Mouse (Mus musculus) lung, embryonic 16.5 days (tissue): ENCODE measurements around the gene Adcy9. TPM values are rescaled to one million over a fixed set of nuclear protein-coding genes. Genes with fewer than 3 reads are reported as not detected.
A peak's percentile ranks its signal among the peaks of the same experiment; 100 is the strongest.

Experiments used
- ATAC-seq: fragments of 200-750 bp; cut with Nextera tagmentation; 2 replicates; pipeline ENCODE4 v1.8.0; 2017; ENCODE audit warnings: low read depth, mild to moderate bottlenecking, moderate library complexity
- H3K27ac ChIP-seq: fragments of 300-500 bp; sonication (generic); 2 replicates; pipeline ENCODE4 v1.5.1; 2014; ENCODE audit warnings: mild to moderate bottlenecking, control low read depth, low read length
- H3K27me3 ChIP-seq: fragments of 300-500 bp; sonication (generic); 2 replicates; pipeline ENCODE4 v1.6.1; 2014; ENCODE audit warnings: low read depth, low read length, mixed read lengths; ENCODE audit not compliant: control insufficient read depth, insufficient read depth
- H3K36me3 ChIP-seq: fragments of 300-500 bp; sonication (generic); 2 replicates; pipeline ENCODE4 v1.6.1; 2014; ENCODE audit warnings: low read length; ENCODE audit not compliant: control insufficient read depth, insufficient read depth
- H3K4me1 ChIP-seq: fragments of 300-500 bp; sonication (generic); replicated peaks from 2 replicates; pipeline ENCODE4 v1.6.1; 2014; ENCODE audit warnings: low read length, mixed read lengths; ENCODE audit not compliant: control insufficient read depth, insufficient read depth
- H3K4me2 ChIP-seq: fragments of 300-500 bp; sonication (generic); 2 replicates; pipeline ENCODE4 v1.6.1; 2014; ENCODE audit warnings: low read depth, low read length, control low read depth
- H3K4me3 ChIP-seq: fragments of 300-500 bp; sonication (generic); 2 replicates; pipeline ENCODE4 v1.5.1; 2014; ENCODE audit warnings: mild to moderate bottlenecking, low read length, control low read depth
- H3K9ac ChIP-seq: fragments of 300-500 bp; sonication (generic); 2 replicates; pipeline ENCODE4 v1.6.1; 2014; ENCODE audit warnings: low read length, control low read depth
- H3K9me3 ChIP-seq: fragments of 300-500 bp; sonication (generic); 2 replicates; pipeline ENCODE4 v1.6.1; 2016; ENCODE audit warnings: low read length; ENCODE audit not compliant: control insufficient read depth
- WGBS: fragments of 180-500 bp; shearing (Covaris S2); extraction: QIAGEN DNeasy Blood & Tissue Kit; methylation state at CpG from one replicate; pipeline ENCODE4 v1.1.7; 2014; 5-methylcytosine and 5-hydroxymethylcytosine counted together
- polyA plus RNA-seq: library from polyadenylated mRNA; unstranded; fragments of >200 nt; fragmentation: Nextera tagmentation; extraction: Ambion mirVana; gene quantifications from 2 replicates; pipeline ENCODE4 v1.2.1, GENCODE M21; 2015

Adcy9 gene
- polyA plus RNA-seq, 1 experiment from 2014 or later = 1.5 TPM

DNA sequence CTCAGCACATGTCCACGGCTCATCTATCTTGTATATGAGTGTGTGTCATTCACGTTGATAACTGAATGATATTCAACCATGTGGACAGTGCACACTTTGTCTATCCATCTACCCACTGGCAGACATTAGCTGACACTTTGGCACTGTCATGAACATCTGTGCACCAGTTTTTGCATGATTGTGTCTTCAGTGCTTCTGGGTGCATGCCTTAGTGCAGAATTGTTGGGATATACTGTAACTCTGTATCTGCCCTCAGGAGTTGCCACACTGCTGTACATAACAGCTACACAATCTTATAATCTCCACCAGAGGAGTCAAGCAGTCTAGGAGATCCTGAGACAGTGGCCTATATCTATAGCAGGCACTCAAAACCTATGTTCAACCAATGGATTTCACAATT is 21.5 kb downstream of the Adcy9 start:
- no peaks in the 10 kb centered on the region for H3K36me3 ChIP-seq
- 65% methylated on average over 2 of the region's 2 CpGs for WGBS

DNA sequence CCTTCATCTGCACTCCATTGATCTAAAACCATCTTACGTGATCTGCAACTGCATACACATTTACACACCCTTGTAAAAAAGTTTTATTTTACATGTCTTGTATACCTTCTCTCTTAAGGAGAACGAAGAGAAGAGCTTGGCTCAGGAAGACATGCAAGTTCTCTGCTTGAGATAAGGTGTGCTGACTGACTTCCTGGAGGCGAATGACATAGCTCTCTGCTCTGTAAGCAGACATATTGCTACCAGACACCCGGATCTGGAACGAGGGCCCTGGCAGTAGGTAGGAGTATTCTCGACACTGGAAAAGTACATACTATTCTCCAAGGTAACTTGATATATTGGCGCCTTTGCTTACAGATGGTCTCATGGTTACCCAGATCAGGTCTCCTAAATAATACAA is 22.7 kb downstream of the Adcy9 start:
- 82% methylated on average over 7 of the region's 7 CpGs for whole genome bisulfite sequencing
- Histone ChIP-seq H3K9ac (no peak overlapping the region), H3K36me3 (no peaks in the 10 kb centered on the region), H3K4me2 (no peak overlapping the region), H3K27me3 (no peaks in the 10 kb centered on the region), H3K4me1 (peaks cover 5% of the 10 kb centered on the region), H3K9me3 (no peaks in the 10 kb centered on the region), H3K27ac (no peak overlapping the region), H3K4me3 (no peak overlapping the region)
- ATAC-seq = no peak

More for the DNA sequence above, 21.5 kb downstream of the Adcy9 start:
- H3K4me3 ChIP-seq = no peak overlapping the region
- H3K27ac ChIP-seq = no peak overlapping the region
- no peak overlapping the region for H3K9ac ChIP-seq
- H3K4me2 ChIP-seq = no peak overlapping the region
- H3K4me1 ChIP-seq = peaks cover 7% of the 10 kb centered on the region
- H3K9me3 ChIP-seq = no peaks in the 10 kb centered on the region
- H3K27me3 ChIP-seq = no peaks in the 10 kb centered on the region
- ATAC-seq = no peak

DNA sequence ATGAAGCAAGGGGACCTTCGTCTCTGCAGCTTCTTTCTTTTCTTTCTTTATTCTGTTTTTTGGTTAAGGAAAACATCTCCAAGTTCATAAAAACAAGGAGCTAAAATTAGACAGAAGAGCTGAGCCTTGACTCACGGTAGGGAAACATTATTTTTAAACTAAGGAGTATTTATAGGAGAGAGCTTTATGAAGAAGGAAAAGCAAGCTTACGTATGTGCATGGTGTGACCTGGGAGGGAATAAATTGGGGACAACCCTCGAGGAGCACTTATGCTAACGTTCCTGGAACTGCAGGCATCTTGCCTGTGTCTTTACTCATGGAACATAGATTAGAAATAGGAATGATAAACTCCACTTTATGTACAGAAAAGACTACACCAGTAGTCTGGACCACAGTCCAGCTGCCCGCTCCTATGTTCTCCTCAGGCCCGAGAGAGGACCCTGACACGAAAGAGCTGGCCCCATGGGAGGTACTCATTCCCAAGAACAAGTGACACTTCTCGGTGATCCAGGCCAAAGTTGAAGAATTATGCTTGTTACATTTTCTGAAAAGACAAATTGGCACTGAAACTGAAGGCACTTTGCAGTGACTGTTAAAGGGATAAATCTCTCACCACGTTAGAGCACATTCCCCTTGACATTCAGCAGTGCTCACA is 24.5 kb downstream of the Adcy9 start:
- Histone ChIP-seq H3K36me3 (no peaks in the 10 kb centered on the region), H3K9me3 (no peaks in the 10 kb centered on the region), H3K4me3 (no peak overlapping the region), H3K27ac (no peak overlapping the region), H3K4me2 (no peak overlapping the region), H3K9ac (no peak overlapping the region), H3K4me1 (peaks cover 5% of the 10 kb centered on the region), H3K27me3 (no peaks in the 10 kb centered on the region)
- 56% methylated on average over 10 of the region's 10 CpGs for WGBS
- no peak for ATAC-seq

DNA sequence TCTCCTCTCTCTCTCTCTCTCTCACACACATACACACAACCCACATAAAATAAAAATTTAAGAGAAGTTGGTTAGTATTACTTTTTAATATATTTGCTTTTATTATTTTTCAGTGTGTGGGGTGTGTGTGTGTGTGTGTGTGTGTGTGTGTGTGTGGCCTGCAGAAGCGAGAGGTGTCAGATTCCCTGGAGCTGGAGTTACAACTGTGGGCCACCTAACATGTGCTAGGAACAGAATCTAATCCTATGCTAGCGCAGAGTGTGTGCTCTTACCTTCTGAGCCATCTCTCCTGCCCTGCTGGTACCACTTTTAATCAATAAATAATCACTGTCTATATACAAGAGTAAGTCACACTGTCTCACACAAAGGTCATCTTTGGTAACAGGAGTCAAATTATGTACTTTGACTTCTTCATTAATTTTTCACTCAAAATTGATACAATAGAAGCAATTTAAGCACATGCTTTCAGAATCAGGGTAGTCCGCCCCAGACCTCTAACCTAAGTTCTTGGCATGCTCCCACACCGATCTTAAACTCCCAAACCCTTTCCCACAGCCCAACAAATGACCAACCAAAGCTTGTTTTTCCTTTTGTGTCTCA is 25.2 kb downstream of the Adcy9 start:
- H3K4me1 ChIP-seq = peaks cover under 1% of the 10 kb centered on the region; the same call in 1 of the 2 replicates
- no peak overlapping the region for H3K4me3 ChIP-seq
- WGBS = 78% methylated on average over 4 of the region's 4 CpGs
- H3K36me3 ChIP-seq = no peaks in the 10 kb centered on the region
- H3K4me2 ChIP-seq = no peak overlapping the region
- H3K9ac ChIP-seq = no peak overlapping the region
- no peak overlapping the region for H3K27ac ChIP-seq
- no peak for ATAC-seq
- no peaks in the 10 kb centered on the region for H3K9me3 ChIP-seq
- H3K27me3 ChIP-seq = no peaks in the 10 kb centered on the region

DNA sequence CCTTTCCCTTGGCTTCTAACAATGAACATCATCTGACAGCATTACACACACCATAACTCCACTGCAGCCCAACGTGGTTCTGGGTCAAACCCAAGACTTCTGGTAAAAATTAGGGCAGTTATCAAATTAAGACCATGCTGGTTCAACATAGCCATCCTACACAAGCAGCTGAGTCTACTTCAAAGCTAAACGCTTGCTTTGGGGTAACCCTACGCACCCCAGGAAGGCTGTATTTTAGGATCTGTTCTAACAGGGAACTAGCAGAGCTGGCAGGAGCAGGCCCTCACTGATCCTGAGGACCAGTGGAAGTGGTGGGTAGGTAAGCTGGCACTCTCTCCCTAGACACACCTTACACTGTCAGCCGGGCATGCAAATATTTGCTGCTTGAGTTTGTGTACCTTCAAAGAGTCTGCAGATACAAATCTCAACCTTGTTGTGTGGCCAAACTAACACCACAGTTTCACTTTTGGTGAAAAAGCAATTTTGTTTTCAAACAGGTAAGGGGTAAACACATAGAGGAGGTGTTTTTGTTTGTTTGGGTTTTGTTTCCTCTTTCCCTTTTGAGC is 36.7 kb downstream of the Adcy9 start:
- Histone ChIP-seq H3K4me2 (no peak overlapping the region), H3K36me3 (no peaks in the 10 kb centered on the region), H3K9ac (no peak overlapping the region), H3K4me3 (no peak overlapping the region), H3K9me3 (no peaks in the 10 kb centered on the region), H3K27ac (peak overlapping the region; percentile 7; the same call in 1 of the 2 replicates), H3K4me1 (0 out of 2 replicates have a peak, but pooled peaks cover 2% of the 10 kb centered on the region), H3K27me3 (no peaks in the 10 kb centered on the region)
- ATAC-seq = no peak
- WGBS = 59% methylated on average over 4 of the region's 4 CpGs

DNA sequence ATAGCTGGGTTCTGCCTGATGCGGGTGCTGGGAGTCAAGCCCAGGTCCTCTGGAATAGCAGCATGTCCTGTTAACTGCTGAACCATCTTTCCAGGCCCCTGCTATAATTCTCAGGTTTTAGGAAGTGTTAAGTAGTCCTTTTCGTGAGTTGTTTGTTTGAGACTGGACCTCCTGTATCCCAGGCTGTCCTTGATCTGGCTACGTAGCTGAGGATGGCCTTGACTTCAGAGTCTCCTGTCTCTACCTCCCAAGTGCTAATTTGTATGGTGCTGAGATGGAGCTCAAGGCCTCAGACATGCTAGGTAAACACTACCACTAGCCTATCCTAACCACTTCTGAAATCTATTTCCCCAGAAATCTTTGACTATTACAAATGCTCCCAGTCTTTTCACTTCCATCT is 37.9 kb downstream of the Adcy9 start:
- no peak overlapping the region for H3K4me2 ChIP-seq
- no peaks in the 10 kb centered on the region for H3K9me3 ChIP-seq
- H3K27ac ChIP-seq = no peak overlapping the region
- no peak overlapping the region for H3K4me3 ChIP-seq
- WGBS = 86% methylated on average over 3 of the region's 3 CpGs
- H3K27me3 ChIP-seq = no peaks in the 10 kb centered on the region
- H3K4me1 ChIP-seq = 0 out of 2 replicates have a peak, but pooled peaks cover 2% of the 10 kb centered on the region
- H3K36me3 ChIP-seq = no peaks in the 10 kb centered on the region
- no peak overlapping the region for H3K9ac ChIP-seq
- ATAC-seq = no peak

DNA sequence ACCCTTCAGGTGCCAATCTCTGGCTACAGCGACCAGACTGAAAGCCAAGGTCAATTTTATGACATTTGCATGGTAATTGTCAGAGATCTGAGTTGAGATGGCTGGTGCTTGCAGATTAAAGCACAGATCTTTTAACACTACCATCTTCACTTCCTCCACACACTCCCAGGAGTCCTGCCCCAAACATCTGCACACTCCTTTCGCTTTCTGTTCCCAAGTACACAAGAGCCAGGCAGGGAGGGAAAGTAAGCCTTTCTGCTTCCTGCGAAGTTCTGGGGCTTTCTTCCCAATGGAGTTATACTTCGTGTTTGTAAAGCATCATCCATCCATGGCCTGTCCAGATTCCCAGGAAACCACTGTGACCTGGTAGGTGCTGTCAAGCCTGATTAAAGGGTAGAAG is 38.8 kb downstream of the Adcy9 start:
- no peak overlapping the region for H3K4me2 ChIP-seq
- no peak overlapping the region for H3K4me3 ChIP-seq
- no peaks in the 10 kb centered on the region for H3K36me3 ChIP-seq
- no peaks in the 10 kb centered on the region for H3K9me3 ChIP-seq
- no peak for ATAC-seq
- peak overlapping the region; percentile 32; the same call in 1 of the 2 replicates for H3K27ac ChIP-seq
- 0 out of 2 replicates have a peak, but pooled peaks cover 2% of the 10 kb centered on the region for H3K4me1 ChIP-seq
- 62% methylated on average over 4 of the region's 4 CpGs for WGBS
- H3K9ac ChIP-seq = no peak overlapping the region
- no peaks in the 10 kb centered on the region for H3K27me3 ChIP-seq

DNA sequence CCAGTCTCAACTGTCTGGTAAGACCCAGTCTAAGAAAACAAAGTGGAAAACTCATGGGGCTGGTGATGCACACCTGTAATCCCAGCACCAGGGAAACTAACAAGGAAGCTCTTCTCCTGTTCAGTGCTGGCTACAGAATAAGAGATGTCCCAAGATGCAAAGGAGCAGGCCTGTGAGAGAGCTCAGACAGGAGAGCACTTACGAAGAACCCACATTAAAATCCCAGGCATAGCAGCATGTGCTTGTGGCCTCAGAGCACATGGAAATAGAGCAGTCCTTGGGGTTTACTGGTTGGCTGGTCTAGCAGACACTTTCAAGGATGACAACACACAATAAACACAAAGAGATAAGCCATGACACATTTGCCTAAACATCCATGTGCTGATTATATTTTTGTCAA is 41.5 kb downstream of the Adcy9 start:
- Histone ChIP-seq H3K4me3 (no peak overlapping the region), H3K4me2 (no peak overlapping the region), H3K4me1 (0 out of 2 replicates have a peak, but pooled peaks cover 2% of the 10 kb centered on the region), H3K36me3 (no peaks in the 10 kb centered on the region), H3K9me3 (no peaks in the 10 kb centered on the region), H3K27me3 (no peaks in the 10 kb centered on the region), H3K9ac (no peak overlapping the region), H3K27ac (no peak overlapping the region)
- 62% methylated on average over 1 of the region's 1 CpGs for WGBS
- no peak for ATAC-seq

DNA sequence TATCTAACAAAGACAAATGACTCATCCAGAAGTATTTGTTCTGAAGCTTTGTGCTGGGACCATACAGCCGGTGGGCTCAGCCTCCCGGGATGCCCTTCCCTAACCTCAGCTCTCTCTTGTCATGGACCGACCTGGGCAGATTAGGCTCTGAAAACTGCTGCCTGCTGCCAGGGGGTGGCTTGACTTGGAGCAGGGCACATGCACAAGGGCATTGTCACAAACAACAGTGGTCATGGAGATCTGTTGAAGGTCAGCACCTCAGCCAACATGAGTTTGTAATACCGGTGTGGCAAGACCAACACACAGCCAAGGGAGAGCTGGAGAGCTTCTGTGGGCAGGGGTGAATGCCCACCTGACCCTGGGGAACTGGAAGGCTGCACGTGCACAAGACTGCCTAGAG is 42.7 kb downstream of the Adcy9 start:
- no peaks in the 10 kb centered on the region for H3K36me3 ChIP-seq
- ATAC-seq = no peak
- WGBS = 64% methylated on average over 5 of the region's 5 CpGs
- H3K9ac ChIP-seq = no peak overlapping the region
- no peaks in the 10 kb centered on the region for H3K9me3 ChIP-seq
- H3K27ac ChIP-seq = no peak overlapping the region
- no peak overlapping the region for H3K4me3 ChIP-seq
- no peaks in the 10 kb centered on the region for H3K27me3 ChIP-seq
- no peak overlapping the region for H3K4me2 ChIP-seq
- 0 out of 2 replicates have a peak, but pooled peaks cover 2% of the 10 kb centered on the region for H3K4me1 ChIP-seq
